Mouse (Mus musculus) limb, embryonic 13.5 days (tissue): ENCODE data around the gene Man1a2. TPM values are rescaled to one million over a fixed set of nuclear protein-coding genes. Genes with fewer than 3 reads are reported as not detected.

Experiments used
- ATAC-seq: fragments of 200-750 bp; cut with Nextera tagmentation; 2 replicates; pipeline ENCODE4 v1.8.0; 2017; ENCODE audit warnings: low read depth, moderate number of reproducible peaks, moderate TSS enrichment; ENCODE audit not compliant: low FRiP score
- H3K27ac ChIP-seq: fragments of 300-500 bp; sonication (generic); 2 replicates; pipeline ENCODE4 v1.5.1; 2015; ENCODE audit warnings: inconsistent platforms, mild to moderate bottlenecking, moderate library complexity
- H3K27me3 ChIP-seq: fragments of 300-500 bp; sonication (generic); 2 replicates; pipeline ENCODE4 v1.6.1; 2015; ENCODE audit warnings: mild to moderate bottlenecking, inconsistent platforms
- H3K36me3 ChIP-seq: fragments of 300-500 bp; sonication (generic); 2 replicates; pipeline ENCODE4 v1.6.1; 2015; ENCODE audit warnings: inconsistent platforms, mild to moderate bottlenecking, moderate library complexity
- H3K4me1 ChIP-seq: fragments of 300-500 bp; sonication (generic); 2 replicates; pipeline ENCODE4 v1.6.1; 2015; ENCODE audit warnings: inconsistent platforms
- H3K4me2 ChIP-seq: fragments of 300-500 bp; sonication (generic); replicated peaks from 2 replicates; pipeline ENCODE4 v1.6.1; 2015; ENCODE audit warnings: inconsistent platforms, mild to moderate bottlenecking, moderate library complexity
- H3K4me3 ChIP-seq: fragments of 300-500 bp; sonication (generic); 2 replicates; pipeline ENCODE4 v1.5.1; 2015; ENCODE audit warnings: moderate library complexity, mild to moderate bottlenecking, inconsistent platforms
- H3K9ac ChIP-seq: fragments of 300-500 bp; sonication (generic); 2 replicates; pipeline ENCODE4 v1.6.1; 2015; ENCODE audit warnings: mild to moderate bottlenecking, inconsistent platforms
- H3K9me3 ChIP-seq: fragments of 300-500 bp; sonication (generic); 2 replicates; pipeline ENCODE4 v1.6.1; 2016; ENCODE audit warnings: inconsistent platforms
- WGBS: fragments of 180-500 bp; shearing (Covaris S2); methylation state at CpG from one replicate; pipeline ENCODE4 v1.1.7; 2015; 5-methylcytosine and 5-hydroxymethylcytosine counted together
- polyA plus RNA-seq: library from polyadenylated mRNA; unstranded; fragments of >200 nt; fragmentation: Nextera tagmentation; extraction: Ambion mirVana; gene quantifications from 2 replicates; pipeline ENCODE4 v1.2.1, GENCODE M21; 2015

The Man1a2 gene
- polyA plus RNA-seq, 1 experiment from 2014 or later = 70.0 TPM

DNA sequence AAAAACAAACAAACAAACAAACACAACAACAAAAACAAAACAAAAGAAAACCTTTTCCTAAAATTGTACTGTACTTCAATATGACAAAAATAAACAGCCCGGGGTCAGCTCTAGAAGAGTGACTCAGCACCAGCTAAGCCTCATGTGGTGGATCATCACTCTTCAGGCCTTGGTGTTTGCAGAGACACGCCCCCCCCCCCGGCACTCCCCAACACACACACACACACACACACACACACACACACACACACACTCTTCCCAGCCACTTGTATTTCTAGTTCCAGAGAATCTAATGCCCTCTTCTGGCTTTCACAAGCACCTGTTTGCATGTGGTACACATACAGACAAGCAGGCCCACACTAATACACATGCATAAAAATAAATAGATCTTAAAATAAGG lies 133.1 kb downstream of the Man1a2 start:
- no peak for ATAC-seq
- Histone ChIP-seq H3K4me1 (no peaks in the 10 kb centered on the region), H3K9ac (no peak overlapping the region), H3K27ac (no peak overlapping the region), H3K36me3 (no peaks in the 10 kb centered on the region), H3K4me3 (no peak overlapping the region), H3K4me2 (no peak overlapping the region), H3K27me3 (no peaks in the 10 kb centered on the region), H3K9me3 (no peaks in the 10 kb centered on the region)
- 74% methylated on average over 3 of the region's 3 CpGs for WGBS

DNA sequence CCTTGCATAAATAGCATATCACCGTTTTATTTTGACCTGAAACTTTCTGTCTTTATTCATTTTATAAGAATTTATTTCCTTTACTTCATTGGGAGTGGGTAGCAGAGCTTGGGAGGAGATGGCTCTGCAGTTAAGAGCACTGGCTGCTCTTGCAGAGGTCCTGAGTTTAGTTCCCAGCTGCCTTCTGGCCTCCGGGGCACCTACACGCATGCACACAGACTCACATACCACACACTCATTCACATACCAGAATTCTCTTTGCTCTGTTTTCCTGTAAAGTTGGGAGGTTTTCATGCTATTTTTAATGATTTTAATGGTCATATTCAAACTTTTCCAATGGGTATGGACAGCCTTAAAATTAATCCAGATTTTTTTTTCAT lies 137.4 kb downstream of the Man1a2 start:
- H3K27me3 ChIP-seq = no peaks in the 10 kb centered on the region
- H3K27ac ChIP-seq = no peak overlapping the region
- no peaks in the 10 kb centered on the region for H3K4me1 ChIP-seq
- no peak for ATAC-seq
- WGBS = 75% methylated on average over 3 of the region's 3 CpGs
- H3K36me3 ChIP-seq = no peaks in the 10 kb centered on the region
- no peak overlapping the region for H3K9ac ChIP-seq
- H3K4me3 ChIP-seq = no peak overlapping the region
- no peak overlapping the region for H3K4me2 ChIP-seq
- no peaks in the 10 kb centered on the region for H3K9me3 ChIP-seq

DNA sequence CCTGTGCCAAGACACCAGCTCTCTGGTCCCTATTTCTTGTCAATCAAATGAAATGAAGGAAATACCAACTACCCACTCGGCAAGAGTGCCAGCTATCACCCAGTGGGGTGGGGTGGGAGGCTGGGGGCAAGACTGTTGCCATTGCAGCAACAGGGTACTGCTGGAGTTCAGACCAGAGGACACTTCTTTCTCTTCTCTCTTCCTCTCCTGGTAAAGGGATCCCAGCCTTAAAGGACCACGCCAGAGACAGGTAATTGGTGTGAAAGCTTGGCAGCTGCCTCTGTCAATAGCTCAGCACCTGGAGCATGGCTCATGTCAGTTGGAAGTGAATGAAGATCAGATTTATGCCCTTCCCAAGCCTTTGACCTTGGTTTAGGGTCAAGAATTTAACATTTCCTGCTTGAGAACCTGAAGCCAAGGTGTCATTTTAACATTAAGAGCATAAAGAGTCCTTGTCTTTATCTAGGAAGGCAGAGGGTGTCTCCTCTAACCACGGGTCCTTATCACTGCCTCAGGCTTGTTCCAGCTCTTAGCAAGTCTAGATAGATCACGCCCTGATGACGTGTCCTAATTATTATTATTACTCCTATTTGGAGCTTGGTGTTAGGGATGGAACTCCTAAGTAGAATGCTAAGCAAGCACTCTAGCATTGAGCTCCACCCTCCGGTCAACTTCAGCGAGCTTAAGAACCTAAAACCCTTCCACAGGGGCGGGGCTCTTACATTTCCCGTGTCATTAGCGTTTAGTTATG lies 138.0 kb downstream of the Man1a2 start:
- H3K27me3 ChIP-seq = no peaks in the 10 kb centered on the region
- 75% methylated on average over 10 of the region's 10 CpGs for WGBS
- H3K4me3 ChIP-seq = no peak overlapping the region
- H3K27ac ChIP-seq = no peak overlapping the region
- H3K9me3 ChIP-seq = no peaks in the 10 kb centered on the region
- no peak for ATAC-seq
- H3K9ac ChIP-seq = no peak overlapping the region
- H3K36me3 ChIP-seq = no peaks in the 10 kb centered on the region
- H3K4me1 ChIP-seq = no peaks in the 10 kb centered on the region
- no peak overlapping the region for H3K4me2 ChIP-seq

DNA sequence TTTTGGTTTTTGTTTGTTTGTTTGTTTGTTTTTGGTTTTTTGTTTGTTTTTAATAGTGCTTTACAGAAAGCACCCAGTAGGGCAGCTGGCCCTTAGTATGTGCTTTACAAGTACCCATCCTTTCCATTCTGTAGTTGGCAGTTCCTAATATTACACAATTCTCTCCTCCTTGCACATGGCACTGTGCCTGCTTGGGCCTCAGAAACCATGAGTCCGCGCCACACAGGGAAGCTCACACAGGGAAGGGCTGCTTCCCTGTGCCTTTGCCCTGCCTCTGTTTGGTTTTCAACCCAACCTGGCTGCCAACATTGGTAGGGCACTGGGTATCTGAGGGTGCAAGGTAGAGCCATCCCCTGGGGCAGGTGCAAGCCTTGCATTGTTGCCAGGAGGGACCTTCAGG lies 148.6 kb downstream of the Man1a2 start:
- H3K9ac ChIP-seq = no peak overlapping the region
- H3K4me2 ChIP-seq = no peak overlapping the region
- H3K27ac ChIP-seq = no peak overlapping the region
- 90% methylated on average over 2 of the region's 2 CpGs for WGBS
- H3K4me3 ChIP-seq = no peak overlapping the region
- no peak for ATAC-seq
- H3K27me3 ChIP-seq = no peaks in the 10 kb centered on the region
- H3K4me1 ChIP-seq = no peaks in the 10 kb centered on the region
- no peaks in the 10 kb centered on the region for H3K9me3 ChIP-seq
- no peaks in the 10 kb centered on the region for H3K36me3 ChIP-seq

- no peak overlapping the region for H3K9ac ChIP-seq
- no peak overlapping the region for H3K4me3 ChIP-seq
- H3K36me3 ChIP-seq = no peaks in the 10 kb centered on the region
- no peaks in the 10 kb centered on the region for H3K4me1 ChIP-seq
- H3K27ac ChIP-seq = no peak overlapping the region
- no peak overlapping the region for H3K4me2 ChIP-seq
- 64% methylated on average over 4 of the region's 4 CpGs for WGBS
- H3K27me3 ChIP-seq = no peaks in the 10 kb centered on the region
- no peak for ATAC-seq
- H3K9me3 ChIP-seq = no peaks in the 10 kb centered on the region
Observed at GRCm38 (mm10) chr3:100535902-100536301, 149.4 kb downstream of the Man1a2 start.

DNA sequence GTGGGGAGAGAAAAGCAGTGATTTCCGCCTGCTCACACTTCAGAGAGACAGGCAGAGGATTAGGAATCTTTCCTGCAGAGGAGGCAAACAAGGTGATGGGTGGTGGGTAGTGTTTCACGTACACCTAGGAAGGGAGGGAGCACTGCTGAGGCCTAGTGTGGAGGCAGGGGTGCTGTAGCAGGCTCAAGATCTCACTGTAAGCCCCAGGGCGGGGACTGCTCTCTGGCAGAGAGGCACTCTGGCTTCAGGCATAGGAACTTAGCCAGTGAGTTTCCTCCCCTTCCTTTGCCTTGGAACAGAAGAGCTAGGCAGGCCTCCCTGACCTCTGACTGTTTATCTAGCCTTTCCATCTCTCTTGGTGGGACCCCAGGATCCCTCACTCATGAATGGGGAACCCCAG lies 150.0 kb downstream of the Man1a2 start:
- Histone ChIP-seq H3K4me2 (no peak overlapping the region), H3K4me1 (no peaks in the 10 kb centered on the region), H3K9ac (no peak overlapping the region), H3K9me3 (no peaks in the 10 kb centered on the region), H3K27ac (no peak overlapping the region), H3K27me3 (no peaks in the 10 kb centered on the region), H3K4me3 (no peak overlapping the region), H3K36me3 (no peaks in the 10 kb centered on the region)
- WGBS = 58% methylated on average over 3 of the region's 3 CpGs
- no peak for ATAC-seq

- no peak for ATAC-seq
- H3K9me3 ChIP-seq = no peaks in the 10 kb centered on the region
- H3K4me1 ChIP-seq = no peaks in the 10 kb centered on the region
- WGBS = 81% methylated on average over 3 of the region's 3 CpGs
- no peaks in the 10 kb centered on the region for H3K27me3 ChIP-seq
- H3K27ac ChIP-seq = no peak overlapping the region
- no peak overlapping the region for H3K9ac ChIP-seq
- no peaks in the 10 kb centered on the region for H3K36me3 ChIP-seq
- no peak overlapping the region for H3K4me2 ChIP-seq
- no peak overlapping the region for H3K4me3 ChIP-seq
Observed at GRCm38 (mm10) chr3:100534394-100534793, 150.9 kb downstream of the Man1a2 start.

DNA sequence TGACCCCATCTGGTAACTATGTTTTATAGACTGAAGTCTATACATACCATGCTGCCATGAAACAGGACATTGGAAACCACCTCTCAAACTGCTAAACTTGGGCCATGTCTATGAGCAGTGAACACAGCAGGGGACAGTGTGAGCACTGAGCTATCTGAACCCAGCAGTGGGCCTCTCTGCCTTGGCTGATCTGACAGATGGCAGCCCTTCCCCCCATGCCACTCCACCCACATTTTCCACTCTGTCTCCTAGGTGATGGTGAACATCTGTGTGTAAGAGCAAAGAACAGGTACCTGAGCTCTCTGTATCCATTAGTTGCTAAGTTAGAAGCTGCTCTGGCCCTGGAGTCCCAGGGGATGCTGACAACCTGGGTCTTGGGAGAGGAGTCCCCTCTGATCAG lies 151.9 kb downstream of the Man1a2 start:
- no peaks in the 10 kb centered on the region for H3K27me3 ChIP-seq
- no peaks in the 10 kb centered on the region for H3K9me3 ChIP-seq
- H3K4me1 ChIP-seq = no peaks in the 10 kb centered on the region
- no peak overlapping the region for H3K4me3 ChIP-seq
- no peak overlapping the region for H3K9ac ChIP-seq
- ATAC-seq = no peak
- H3K4me2 ChIP-seq = no peak overlapping the region
- H3K36me3 ChIP-seq = no peaks in the 10 kb centered on the region
- no peak overlapping the region for H3K27ac ChIP-seq

DNA sequence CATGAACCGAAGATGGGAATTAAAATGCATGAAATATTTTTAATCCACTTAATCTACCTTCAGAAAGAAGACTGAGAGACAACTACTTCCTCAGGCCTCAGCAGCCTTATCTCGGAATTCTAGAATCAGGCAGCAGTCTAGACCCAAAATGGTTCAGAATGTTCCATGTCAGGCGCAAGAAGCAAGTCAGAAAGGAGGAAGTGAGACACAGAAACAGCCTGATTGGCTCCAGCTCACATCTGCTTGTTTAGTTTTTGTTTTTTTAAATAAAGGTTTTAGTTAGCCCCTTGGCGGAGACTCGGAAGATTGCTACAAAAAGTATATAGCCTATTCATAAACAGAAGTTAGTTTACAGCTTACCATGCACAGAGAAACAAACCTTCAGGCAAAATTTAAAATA lies 154.4 kb downstream of the Man1a2 start:
- H3K9me3 ChIP-seq = no peaks in the 10 kb centered on the region
- no peak for ATAC-seq
- H3K36me3 ChIP-seq = no peaks in the 10 kb centered on the region
- no peaks in the 10 kb centered on the region for H3K27me3 ChIP-seq
- no peak overlapping the region for H3K4me2 ChIP-seq
- no peak overlapping the region for H3K9ac ChIP-seq
- no peaks in the 10 kb centered on the region for H3K4me1 ChIP-seq
- 82% methylated on average over 5 of the region's 5 CpGs for WGBS
- H3K27ac ChIP-seq = no peak overlapping the region
- no peak overlapping the region for H3K4me3 ChIP-seq

DNA sequence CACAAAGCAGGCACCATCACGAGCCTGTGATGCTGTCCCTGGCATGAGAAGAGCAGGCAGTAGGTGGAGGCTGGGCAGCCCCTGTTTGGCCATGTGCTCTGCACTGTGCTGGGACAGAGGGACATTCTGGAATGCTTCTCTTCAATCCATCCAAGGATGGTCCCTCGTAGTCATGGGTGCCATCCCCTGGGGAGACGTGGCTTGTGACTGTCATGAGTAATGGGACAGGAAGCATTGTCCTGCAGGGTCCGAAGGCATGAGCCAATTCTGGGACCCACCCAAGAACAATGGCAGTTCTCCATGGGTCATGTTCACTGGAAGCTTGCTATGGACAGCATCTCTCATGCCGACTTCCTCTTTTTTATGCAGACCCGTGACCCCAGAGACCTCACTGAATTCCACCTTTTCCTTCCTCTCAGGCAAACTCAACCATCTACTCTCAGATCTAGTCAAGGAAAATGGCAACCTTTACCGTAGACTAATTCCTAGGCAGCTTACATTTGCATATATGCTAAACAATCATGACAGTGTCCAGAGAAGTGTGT lies 155.0 kb downstream of the Man1a2 start:
- Histone ChIP-seq H3K27ac (no peak overlapping the region), H3K4me1 (no peaks in the 10 kb centered on the region), H3K9ac (no peak overlapping the region), H3K36me3 (no peaks in the 10 kb centered on the region), H3K4me2 (no peak overlapping the region), H3K27me3 (no peaks in the 10 kb centered on the region), H3K4me3 (no peak overlapping the region), H3K9me3 (no peaks in the 10 kb centered on the region)
- no peak for ATAC-seq
- WGBS = 89% methylated on average over 7 of the region's 7 CpGs

DNA sequence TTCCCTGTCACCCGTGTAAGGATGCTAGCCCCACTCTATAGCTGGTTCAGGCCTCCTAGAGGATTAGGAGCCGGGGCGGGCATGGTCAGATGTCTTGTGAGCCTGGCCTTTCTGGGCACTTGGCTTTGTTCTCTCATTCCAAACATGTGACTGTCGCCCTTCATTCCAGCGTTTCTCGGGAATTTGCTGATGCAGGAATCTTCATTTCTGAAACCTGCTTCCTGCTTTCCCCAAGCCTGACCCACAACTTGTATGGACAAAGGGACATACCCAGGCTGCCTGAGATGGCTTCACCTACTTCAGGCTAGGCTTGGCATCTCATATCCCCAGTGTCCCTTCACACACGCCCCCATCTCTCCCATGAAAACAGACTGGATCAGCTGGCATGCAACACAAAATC lies 162.6 kb downstream of the Man1a2 start:
- no peak overlapping the region for H3K9ac ChIP-seq
- H3K27ac ChIP-seq = no peak overlapping the region
- WGBS = 81% methylated on average over 7 of the region's 7 CpGs
- H3K27me3 ChIP-seq = 0 out of 2 replicates have a peak, but pooled peaks cover 3% of the 10 kb centered on the region
- ATAC-seq = no peak
- H3K9me3 ChIP-seq = 0 out of 2 replicates have a peak, but pooled peaks cover 7% of the 10 kb centered on the region
- no peaks in the 10 kb centered on the region for H3K4me1 ChIP-seq
- no peaks in the 10 kb centered on the region for H3K36me3 ChIP-seq
- H3K4me2 ChIP-seq = no peak overlapping the region
- no peak overlapping the region for H3K4me3 ChIP-seq

DNA sequence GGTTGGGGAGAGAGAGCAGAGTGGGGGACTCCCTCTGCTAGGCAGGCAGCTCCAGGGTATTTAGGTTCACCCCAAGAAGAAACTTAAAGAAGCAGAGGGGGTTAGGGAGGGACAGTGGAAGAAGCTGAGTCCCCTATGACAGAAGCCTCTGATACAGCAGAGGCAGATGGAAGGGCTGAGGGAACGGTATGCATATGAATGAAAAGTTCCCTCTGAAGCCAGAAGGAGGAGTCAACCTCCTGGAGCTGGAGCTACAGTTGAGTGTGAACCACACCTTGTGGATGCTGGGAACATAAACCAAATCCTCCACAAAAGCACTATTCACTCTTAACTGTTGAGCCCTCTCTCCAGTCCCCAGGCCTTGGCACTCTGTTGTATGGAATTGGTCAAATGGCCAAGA lies 163.7 kb downstream of the Man1a2 start:
- no peak overlapping the region for H3K27ac ChIP-seq
- no peak for ATAC-seq
- no peak overlapping the region for H3K9ac ChIP-seq
- no peak overlapping the region for H3K4me2 ChIP-seq
- H3K9me3 ChIP-seq = 0 out of 2 replicates have a peak, but pooled peaks cover 7% of the 10 kb centered on the region
- H3K4me1 ChIP-seq = no peaks in the 10 kb centered on the region
- 0 out of 2 replicates have a peak, but pooled peaks cover 3% of the 10 kb centered on the region for H3K27me3 ChIP-seq
- no peaks in the 10 kb centered on the region for H3K36me3 ChIP-seq
- H3K4me3 ChIP-seq = no peak overlapping the region
- WGBS = 41% methylated on average over 1 of the region's 1 CpGs

GRCm38 (mm10) chr3:100515754-100516141 lies 169.6 kb downstream of the Man1a2 start:
- Histone ChIP-seq H3K4me3 (no peak overlapping the region), H3K9ac (no peak overlapping the region), H3K4me2 (no peak overlapping the region), H3K27ac (no peak overlapping the region), H3K36me3 (no peaks in the 10 kb centered on the region), H3K4me1 (no peaks in the 10 kb centered on the region), H3K27me3 (no peaks in the 10 kb centered on the region), H3K9me3 (no peaks in the 10 kb centered on the region)
- ATAC-seq = no peak
- 84% methylated on average over 5 of the region's 5 CpGs for WGBS
